Mouse (Mus musculus): ENCODE measurements around the gene Arih2. TPM values are rescaled to one million over a fixed set of nuclear protein-coding genes. Genes with fewer than 3 reads are reported as not detected.

Gene Arih2
- polyA plus RNA-seq, 1 experiment from 2014 or later, result 44.6 TPM

DNA sequence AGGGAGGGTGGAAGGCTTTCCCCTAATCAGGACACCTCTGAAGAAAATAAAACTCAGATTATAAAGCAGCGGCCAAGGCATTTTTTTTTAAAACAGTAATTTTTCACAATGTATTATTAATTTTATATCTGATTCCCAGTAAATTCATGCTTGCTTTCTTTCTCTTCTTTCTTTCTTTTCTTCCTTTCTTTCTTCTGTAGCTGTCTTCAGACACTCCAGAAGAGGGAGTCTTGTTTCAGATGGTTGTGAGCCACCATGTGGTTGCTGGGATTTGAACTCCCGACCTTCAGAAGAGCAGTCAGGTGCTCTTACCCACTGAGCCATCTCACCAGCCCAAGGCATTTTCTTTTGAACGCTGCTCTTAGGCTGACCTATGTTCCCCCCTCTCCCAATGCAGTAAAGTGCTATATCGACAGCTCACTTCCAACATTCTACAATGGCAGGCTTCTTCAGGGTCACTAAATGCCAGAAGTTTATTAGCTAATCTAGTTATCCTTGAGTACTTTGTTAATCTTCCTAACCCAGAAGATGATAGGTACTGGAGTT lies 50.1 kb downstream of the Arih2 start:
- ATAC-seq, result no peak
- Histone ChIP-seq H3K36me3 (ENCODE audit: control insufficient read depth, insufficient read depth, low read length) (peaks cover 6% of the 10 kb centered on the region), H3K27ac (ENCODE audit: low read depth, low read length) (no peak overlapping the region), H3K4me2 (ENCODE audit: low read length) (no peak overlapping the region), H3K27me3 (replicated peaks; ENCODE audit: control insufficient read depth, insufficient read depth, low read length) (no peaks in the 10 kb centered on the region), H3K9me3 (ENCODE audit: control insufficient read depth, low read length) (no peaks in the 10 kb centered on the region), H3K4me3 (ENCODE audit: low read length) (no peak overlapping the region), H3K4me1 (ENCODE audit: control insufficient read depth, insufficient read depth, low read depth, low read length) (peaks cover 8% of the 10 kb centered on the region), H3K9ac (ENCODE audit: low read depth, low read length) (no peak overlapping the region)
- WGBS, result 78% methylated on average over 4 of the region's 4 CpGs

DNA sequence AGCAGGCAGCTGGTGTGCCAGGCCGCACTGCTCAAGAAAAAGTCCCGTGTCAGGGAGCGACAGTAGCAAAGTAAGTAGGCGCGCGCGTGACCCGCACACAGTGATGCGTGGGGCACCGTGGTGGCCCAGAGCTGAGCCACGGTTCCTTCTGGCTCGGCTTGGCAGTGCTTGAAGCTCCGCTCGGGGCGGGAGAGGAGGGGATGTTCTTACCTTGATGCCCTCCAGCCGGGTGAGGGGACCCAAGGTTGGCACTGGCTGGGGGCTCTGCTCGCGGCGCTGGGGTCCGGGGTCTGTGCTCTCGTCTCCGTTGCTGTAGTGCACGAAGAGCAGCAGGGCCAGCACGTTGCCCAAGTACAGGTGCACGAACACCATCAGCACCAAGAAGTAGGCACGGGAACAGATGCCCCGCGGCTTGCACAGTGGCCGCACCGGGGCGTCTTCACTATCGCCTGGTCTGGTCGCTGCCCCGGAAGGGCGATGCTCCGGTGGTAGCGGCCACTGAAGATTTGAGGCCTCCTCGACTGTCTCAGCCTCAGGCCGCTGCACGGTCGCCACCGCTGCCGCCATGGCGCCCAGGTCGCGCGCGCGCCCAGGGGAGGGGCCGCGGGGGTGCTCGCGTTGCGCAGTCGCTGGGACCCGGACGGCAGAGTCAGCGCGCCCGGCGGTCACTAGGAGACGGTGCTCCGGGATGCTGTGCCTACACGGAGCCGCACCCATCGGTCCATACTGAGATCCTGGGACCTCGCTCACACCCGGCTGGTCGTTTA lies 52.0 kb downstream of the Arih2 start, which contains the start of gene P4htm:
TSS of gene P4htm (minus strand) at position 670 of the 767 bp plus-strand sequence.
- H3K9me3 ChIP-seq (ENCODE audit: control insufficient read depth, low read length), result no peaks in the 10 kb centered on the region
- WGBS, result 1% methylated on average over 44 of the region's 69 CpGs
- H3K4me3 ChIP-seq (ENCODE audit: low read length), result peak within 1 kb of the TSS; percentile 68
- peak; percentile 86 for ATAC-seq
- H3K27me3 ChIP-seq (replicated peaks; ENCODE audit: control insufficient read depth, insufficient read depth, low read length), result no peaks in the 10 kb centered on the region
- H3K27ac ChIP-seq (ENCODE audit: low read depth, low read length), result peak within 1 kb of the TSS; percentile 85
- no peaks in the 10 kb centered on the region for H3K36me3 ChIP-seq (ENCODE audit: control insufficient read depth, insufficient read depth, low read length)
- H3K4me2 ChIP-seq (ENCODE audit: low read length), result peak within 1 kb of the TSS; percentile 84
- peaks cover 8% of the 10 kb centered on the region for H3K4me1 ChIP-seq (ENCODE audit: control insufficient read depth, insufficient read depth, low read depth, low read length)
- peak within 1 kb of the TSS; percentile 82 for H3K9ac ChIP-seq (ENCODE audit: low read depth, low read length)

DNA sequence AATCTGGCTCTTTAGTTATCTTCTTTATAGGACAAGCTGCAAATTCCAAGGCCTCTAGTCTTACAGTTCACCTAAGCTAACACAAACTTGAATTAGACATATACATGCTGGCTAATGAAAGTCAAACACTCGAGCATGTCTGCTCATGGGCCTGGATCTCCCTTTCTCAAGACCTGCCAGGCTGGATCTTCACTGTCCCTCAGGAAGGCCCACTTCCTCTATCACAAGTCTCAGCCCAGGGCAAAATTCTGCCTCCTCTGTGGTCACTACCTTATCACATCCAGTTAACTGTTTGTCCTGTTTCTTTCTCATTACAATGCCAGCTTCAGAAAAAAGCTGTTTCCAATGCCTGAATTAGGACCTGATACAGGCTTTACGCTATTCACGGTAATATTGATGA lies 54.8 kb downstream of the Arih2 start:
- no peak overlapping the region for H3K9ac ChIP-seq (ENCODE audit: low read depth, low read length)
- H3K4me3 ChIP-seq (ENCODE audit: low read length), result no peak overlapping the region
- H3K27ac ChIP-seq (ENCODE audit: low read depth, low read length), result no peak overlapping the region
- 84% methylated on average over 3 of the region's 3 CpGs for WGBS
- no peaks in the 10 kb centered on the region for H3K36me3 ChIP-seq (ENCODE audit: control insufficient read depth, insufficient read depth, low read length)
- no peak overlapping the region for H3K4me2 ChIP-seq (ENCODE audit: low read length)
- ATAC-seq, result no peak
- H3K27me3 ChIP-seq (replicated peaks; ENCODE audit: control insufficient read depth, insufficient read depth, low read length), result no peaks in the 10 kb centered on the region
- peaks cover 8% of the 10 kb centered on the region for H3K4me1 ChIP-seq (ENCODE audit: control insufficient read depth, insufficient read depth, low read depth, low read length)
- no peaks in the 10 kb centered on the region for H3K9me3 ChIP-seq (ENCODE audit: control insufficient read depth, low read length)

DNA sequence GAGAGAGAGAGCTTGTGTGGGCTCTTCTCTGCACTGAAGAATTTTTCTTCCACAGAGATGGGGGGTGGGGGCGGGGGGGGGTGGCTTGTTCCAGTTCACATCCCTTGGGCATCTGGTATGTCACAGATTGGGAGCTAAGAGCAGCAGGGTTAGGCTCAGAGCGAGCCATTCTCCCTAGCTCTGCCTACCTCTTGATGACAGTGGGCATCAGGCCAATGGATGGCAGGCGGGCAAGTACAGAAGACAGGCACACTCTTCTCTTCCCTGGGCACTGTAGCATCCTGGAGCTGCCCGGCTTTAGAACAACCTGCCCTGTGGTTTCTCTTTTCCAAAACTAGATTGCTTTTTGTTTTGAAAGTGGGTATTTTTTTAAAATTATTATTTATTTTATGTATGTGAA lies 57.7 kb downstream of the Arih2 start:
- Histone ChIP-seq H3K9me3 (ENCODE audit: control insufficient read depth, low read length) (no peaks in the 10 kb centered on the region), H3K27me3 (replicated peaks; ENCODE audit: control insufficient read depth, insufficient read depth, low read length) (no peaks in the 10 kb centered on the region), H3K4me2 (ENCODE audit: low read length) (no peak overlapping the region), H3K27ac (ENCODE audit: low read depth, low read length) (no peak overlapping the region), H3K4me1 (ENCODE audit: control insufficient read depth, insufficient read depth, low read depth, low read length) (peaks cover 28% of the 10 kb centered on the region), H3K4me3 (ENCODE audit: low read length) (no peak overlapping the region), H3K9ac (ENCODE audit: low read depth, low read length) (no peak overlapping the region), H3K36me3 (ENCODE audit: control insufficient read depth, insufficient read depth, low read length) (no peaks in the 10 kb centered on the region)
- no peak for ATAC-seq
- 61% methylated on average over 4 of the region's 4 CpGs for WGBS

DNA sequence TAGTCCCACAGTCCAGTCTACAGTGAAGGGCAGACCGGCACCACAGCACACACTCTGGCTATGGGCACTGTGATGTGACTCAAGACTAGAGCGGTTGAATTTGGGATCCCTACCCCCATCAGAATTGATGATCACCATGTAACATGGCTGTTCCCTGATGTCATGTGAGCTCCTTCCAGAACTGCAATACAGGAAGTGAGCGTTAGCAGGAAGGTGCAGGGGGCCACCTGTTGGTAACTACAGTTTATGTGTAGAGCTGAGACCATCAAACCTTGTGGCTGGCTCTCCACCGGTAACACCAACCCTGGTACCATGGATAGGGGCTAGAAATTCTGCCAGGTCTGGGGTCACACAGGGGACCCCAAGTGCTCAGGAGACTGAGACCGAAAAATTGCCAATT lies 60.0 kb downstream of the Arih2 start:
- Histone ChIP-seq H3K9me3 (ENCODE audit: control insufficient read depth, low read length) (no peaks in the 10 kb centered on the region), H3K27me3 (replicated peaks; ENCODE audit: control insufficient read depth, insufficient read depth, low read length) (no peaks in the 10 kb centered on the region), H3K36me3 (ENCODE audit: control insufficient read depth, insufficient read depth, low read length) (no peaks in the 10 kb centered on the region), H3K4me1 (ENCODE audit: control insufficient read depth, insufficient read depth, low read depth, low read length) (peaks cover 28% of the 10 kb centered on the region), H3K9ac (ENCODE audit: low read depth, low read length) (no peak overlapping the region; the same call in 1 of the 2 replicates), H3K4me2 (ENCODE audit: low read length) (no peak overlapping the region), H3K4me3 (ENCODE audit: low read length) (no peak overlapping the region), H3K27ac (ENCODE audit: low read depth, low read length) (peak overlapping the region; percentile 81)
- WGBS, result 59% methylated on average over 5 of the region's 5 CpGs
- ATAC-seq, result no peak

DNA sequence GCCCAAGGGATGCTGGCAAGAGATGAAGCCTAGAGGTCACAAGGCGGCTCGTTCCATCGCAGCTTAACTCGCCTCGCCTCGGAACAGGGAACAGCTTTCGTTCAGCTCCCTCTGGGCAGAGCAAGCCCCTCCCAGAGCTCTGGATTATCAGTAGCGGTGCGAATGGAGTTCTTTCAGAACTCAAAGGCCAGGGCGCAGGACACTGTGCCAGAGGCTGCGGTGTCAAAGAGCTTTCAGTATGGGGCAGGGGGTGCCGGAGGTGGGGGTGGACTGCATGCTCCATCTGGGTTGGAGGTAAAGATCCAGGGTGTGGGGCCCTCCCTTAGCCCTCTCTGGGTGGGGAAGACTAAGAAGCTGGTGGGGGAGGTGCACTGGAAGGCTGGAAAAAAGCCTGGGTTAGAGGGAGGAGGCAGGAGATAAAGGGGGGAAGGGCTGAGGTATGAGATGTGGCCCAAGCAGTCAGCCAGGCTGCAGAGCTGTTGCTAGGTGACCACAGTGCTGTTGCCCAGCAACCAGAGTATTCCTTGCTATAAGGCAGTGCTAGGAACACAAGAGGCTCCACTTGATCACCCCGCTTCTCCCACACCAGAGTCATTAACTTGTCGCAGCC lies 61.5 kb downstream of the Arih2 start:
- Histone ChIP-seq H3K27me3 (replicated peaks; ENCODE audit: control insufficient read depth, insufficient read depth, low read length) (no peaks in the 10 kb centered on the region), H3K9ac (ENCODE audit: low read depth, low read length) (peak overlapping the region; percentile 47), H3K4me2 (ENCODE audit: low read length) (peak overlapping the region; percentile 42), H3K4me3 (ENCODE audit: low read length) (peak overlapping the region; percentile 3; the same call in 1 of the 2 replicates), H3K4me1 (ENCODE audit: control insufficient read depth, insufficient read depth, low read depth, low read length) (peaks cover 28% of the 10 kb centered on the region), H3K9me3 (ENCODE audit: control insufficient read depth, low read length) (no peaks in the 10 kb centered on the region), H3K36me3 (ENCODE audit: control insufficient read depth, insufficient read depth, low read length) (peaks cover 3% of the 10 kb centered on the region), H3K27ac (ENCODE audit: low read depth, low read length) (peak overlapping the region; percentile 81)
- WGBS, result 1% methylated on average over 14 of the region's 14 CpGs
- peak; percentile 98 for ATAC-seq

DNA sequence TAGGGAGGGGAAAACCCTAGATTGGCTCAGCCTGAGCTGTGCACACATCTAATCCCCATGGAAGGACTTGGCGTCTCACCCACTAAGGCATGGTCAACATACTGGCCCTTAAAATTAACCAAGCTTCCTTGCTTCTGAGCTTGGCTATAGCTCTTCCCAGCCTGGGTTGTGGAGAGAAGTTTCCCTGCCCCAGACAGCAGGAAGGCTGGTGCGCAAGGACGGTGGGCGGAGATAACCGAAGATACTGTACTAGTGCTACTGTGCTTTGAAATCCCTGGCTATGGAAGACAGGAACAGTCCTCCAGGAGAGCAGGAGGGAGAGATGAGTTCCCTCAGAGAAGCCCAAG lies 69.9 kb downstream of the Arih2 start:
- no peaks in the 10 kb centered on the region for H3K9me3 ChIP-seq (ENCODE audit: control insufficient read depth, low read length)
- peak overlapping the region; percentile 97 for H3K27ac ChIP-seq (ENCODE audit: low read depth, low read length)
- H3K36me3 ChIP-seq (ENCODE audit: control insufficient read depth, insufficient read depth, low read length), result peaks cover 15% of the 10 kb centered on the region
- H3K27me3 ChIP-seq (replicated peaks; ENCODE audit: control insufficient read depth, insufficient read depth, low read length), result no peaks in the 10 kb centered on the region
- peak overlapping the region; percentile 97 for H3K9ac ChIP-seq (ENCODE audit: low read depth, low read length)
- H3K4me2 ChIP-seq (ENCODE audit: low read length), result peak overlapping the region; percentile 63
- no peak overlapping the region; the same call in 1 of the 2 replicates for H3K4me3 ChIP-seq (ENCODE audit: low read length)
- 68% methylated on average over 5 of the region's 5 CpGs for WGBS
- peaks cover 44% of the 10 kb centered on the region for H3K4me1 ChIP-seq (ENCODE audit: control insufficient read depth, insufficient read depth, low read depth, low read length)
- no peak for ATAC-seq

DNA sequence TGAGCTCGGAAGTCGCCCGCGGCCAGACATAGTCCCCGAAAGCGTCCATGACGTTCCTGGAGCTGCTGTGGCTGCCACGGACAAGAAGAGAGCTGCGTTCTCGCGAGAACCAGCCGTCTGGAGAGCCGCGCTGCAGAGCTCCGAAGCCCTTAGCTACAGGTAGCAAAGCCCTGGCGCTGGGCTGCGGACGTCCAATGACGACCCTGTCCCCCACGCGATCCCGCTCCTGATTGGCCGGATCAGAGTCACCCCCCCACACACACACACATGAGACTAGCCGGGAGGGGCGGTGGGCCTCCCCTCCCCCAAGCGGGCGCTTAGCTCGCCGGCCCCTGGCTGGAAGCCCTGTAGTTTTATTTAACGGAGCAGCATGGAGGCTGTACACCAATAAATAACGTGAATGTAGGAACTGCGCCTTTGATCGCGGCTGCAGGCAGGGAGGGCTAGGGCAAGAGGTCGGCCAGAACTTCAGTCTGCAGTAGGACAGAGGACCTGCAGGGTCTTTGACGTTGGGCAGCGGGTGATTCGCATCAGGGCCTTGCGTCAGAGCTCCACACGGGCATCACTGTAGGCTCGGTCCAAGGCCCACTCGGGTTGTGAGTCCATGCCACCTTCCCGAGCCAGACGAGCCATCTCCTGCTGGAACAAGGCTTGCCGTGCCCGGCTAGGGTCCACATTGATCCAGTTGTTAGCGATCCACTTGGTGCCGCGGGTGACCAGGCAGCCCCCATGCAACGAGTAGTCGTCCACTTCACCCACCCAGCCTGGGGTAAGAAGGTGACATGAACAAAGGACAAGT lies 70.4 kb downstream of the Arih2 start, which contains the start of gene Wdr6:
TSS of gene Wdr6 (minus strand) at position 195 of the 799 bp plus-strand sequence.
- Histone ChIP-seq H3K36me3 (ENCODE audit: control insufficient read depth, insufficient read depth, low read length) (peaks cover 15% of the 10 kb centered on the region), H3K4me3 (ENCODE audit: low read length) (peak within 1 kb of the TSS; percentile 86), H3K27me3 (replicated peaks; ENCODE audit: control insufficient read depth, insufficient read depth, low read length) (no peaks in the 10 kb centered on the region), H3K4me2 (ENCODE audit: low read length) (peak within 1 kb of the TSS; percentile 63), H3K9ac (ENCODE audit: low read depth, low read length) (peak within 1 kb of the TSS; percentile 97), H3K9me3 (ENCODE audit: control insufficient read depth, low read length) (no peaks in the 10 kb centered on the region), H3K4me1 (ENCODE audit: control insufficient read depth, insufficient read depth, low read depth, low read length) (peaks cover 49% of the 10 kb centered on the region), H3K27ac (ENCODE audit: low read depth, low read length) (peak within 1 kb of the TSS; percentile 97)
- peak; percentile 97 for ATAC-seq
- WGBS, result 3% methylated on average over 48 of the region's 51 CpGs
